Mouse (Mus musculus) kidney, adult 18-20 months (tissue): ENCODE results near the gene Fabp2.
"Not testable (repeated sequence)": the region's sequence is repeated elsewhere in the genome, so short reads cannot be mapped to it uniquely, and the experiment has no call there.

Source experiments
- DNase-seq: peaks from one replicate; pipeline ENCODE4 v3.0.0; 2021

Fabp2 gene

GRCm38 (mm10) chr3:122920572-122921435 is 25.9 kb downstream of the Fabp2 start:
- no peak for DNase-seq

- peak; percentile 33 for DNase-seq
These were observed 27.0 kb downstream of the Fabp2 start for GRCm38 (mm10) chr3:122921676-122922527.

- no peak for DNase-seq
These were observed 28.3 kb downstream of the Fabp2 start for GRCm38 (mm10) chr3:122923147-122923546.

- peak; percentile 96 for DNase-seq
These were observed 29.4 kb downstream of the Fabp2 start, which contains the start of gene 1810037I17Rik for GRCm38 (mm10) chr3:122924009-122924914. 1810037I17Rik (plus strand) TSS chr3:122924203.

DNA sequence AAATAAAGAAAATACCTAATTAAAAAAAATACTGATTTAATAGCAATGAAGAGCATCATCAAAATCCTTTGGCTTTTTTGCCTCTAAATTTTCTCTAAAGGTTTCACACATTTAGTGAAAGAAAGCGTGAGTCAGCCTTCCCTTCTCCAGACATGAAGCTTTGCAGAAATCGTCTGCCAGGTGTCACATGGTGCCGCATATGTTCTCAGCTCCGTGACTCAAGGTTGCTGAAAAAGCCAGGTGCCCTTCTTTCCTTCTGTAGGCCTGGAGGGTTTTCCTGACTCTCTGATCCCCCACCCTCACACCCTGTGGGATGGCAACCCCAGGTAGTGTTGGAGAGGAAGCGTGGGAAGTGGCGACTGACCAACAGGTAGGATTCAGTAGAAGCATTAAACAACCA is 34.9 kb downstream of the Fabp2 start:
- DNase-seq: no peak

GRCm38 (mm10) chr3:122932466-122932865 is 37.6 kb downstream of the Fabp2 start:
- DNase-seq: no peak

DNA sequence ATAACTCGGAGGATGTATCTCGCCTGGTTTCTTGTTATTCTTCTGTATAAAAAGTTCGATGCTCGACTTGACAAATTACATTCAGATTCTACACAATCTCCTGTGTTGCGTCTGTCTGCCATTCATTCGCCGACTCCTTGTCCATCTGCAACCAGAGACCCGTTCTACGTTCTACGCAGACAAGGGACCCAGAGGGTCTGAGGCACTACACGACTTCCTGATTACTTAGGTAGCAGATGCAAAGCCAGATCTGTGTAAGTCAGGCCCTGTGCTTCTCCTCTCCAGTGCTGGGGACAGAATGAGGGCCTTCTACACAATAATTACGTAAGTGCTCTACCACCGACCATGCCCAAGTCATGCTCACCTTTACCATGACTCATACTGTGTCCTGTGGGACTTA is 42.3 kb downstream of the Fabp2 start:
- not testable (repeated sequence) for DNase-seq

- DNase-seq: no peak
These were observed 44.3 kb downstream of the Fabp2 start for GRCm38 (mm10) chr3:122939215-122939614.

DNA sequence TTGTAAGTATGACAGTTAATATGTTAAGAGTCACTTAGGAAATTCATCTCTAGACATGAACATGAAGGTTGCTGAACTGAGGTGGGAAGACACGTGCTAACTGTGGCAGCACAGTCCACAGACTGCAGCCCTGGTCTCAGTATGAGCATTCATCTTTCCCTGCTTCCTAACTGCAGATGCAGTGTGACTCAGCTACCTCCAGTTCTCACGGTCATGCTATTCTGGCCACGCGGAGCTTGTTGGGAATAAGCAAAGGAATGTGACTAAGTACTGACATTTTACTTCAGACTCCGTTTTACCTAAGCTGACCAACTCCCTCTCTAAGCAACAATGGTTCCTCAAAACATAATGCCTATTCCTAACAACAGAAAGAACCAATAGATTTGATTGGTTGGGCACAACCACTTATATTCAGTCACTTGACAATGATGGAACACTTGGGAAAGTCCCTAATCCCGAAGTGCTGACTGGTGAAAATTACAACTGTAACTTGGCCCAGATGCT is 48.6 kb downstream of the Fabp2 start:
- no peak for DNase-seq
